Mouse (Mus musculus): ENCODE measurements around the gene Slc39a11. TPM values are rescaled to one million over a fixed set of nuclear protein-coding genes. Genes with fewer than 3 reads are reported as not detected.

Slc39a11 gene
- polyA plus RNA-seq, 1 experiment from 2014 or later: 18.3 TPM

DNA sequence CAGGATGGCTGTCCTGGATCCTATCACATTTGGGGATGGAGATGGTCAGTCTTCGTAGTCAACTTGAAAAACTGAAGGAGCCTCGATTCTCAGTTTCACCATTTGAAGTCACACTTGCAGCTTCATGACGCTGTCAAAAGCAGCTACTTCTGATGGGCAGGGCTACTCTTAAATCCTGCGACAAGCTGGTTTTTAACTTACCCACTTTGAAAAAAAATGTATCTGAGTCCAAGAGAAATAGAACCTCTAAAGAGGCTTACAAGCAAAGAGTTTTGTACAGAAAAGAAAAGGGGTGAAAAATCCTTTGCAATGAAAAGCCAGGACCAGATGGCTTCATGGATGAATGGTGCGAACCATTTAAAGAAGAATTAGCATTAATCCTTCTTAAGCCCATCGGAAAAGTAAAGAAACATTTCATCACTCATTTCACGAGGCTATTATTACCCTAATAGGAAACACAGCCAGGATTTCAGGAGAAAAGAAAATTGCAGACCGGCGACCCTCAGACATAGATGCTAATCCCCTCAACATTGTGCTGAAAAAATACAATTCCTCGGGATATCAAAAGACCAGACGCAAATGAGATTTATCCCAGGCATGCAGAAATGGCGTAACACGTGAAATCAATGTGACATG is 437.4 kb downstream of the Slc39a11 start:
- Histone ChIP-seq H3K4me2 (no peak overlapping the region), H3K9ac (no peak overlapping the region), H3K27ac (no peak overlapping the region), H3K4me1 (no peaks in the 10 kb centered on the region), H3K27me3 (replicated peaks) (no peaks in the 10 kb centered on the region), H3K36me3 (no peaks in the 10 kb centered on the region), H3K4me3 (no peak overlapping the region), H3K9me3 (replicated peaks) (no peaks in the 10 kb centered on the region)
- ATAC-seq: no peak
- 63% methylated on average over 13 of the region's 13 CpGs for WGBS (ENCODE audit: insufficient replicate concordance)

DNA sequence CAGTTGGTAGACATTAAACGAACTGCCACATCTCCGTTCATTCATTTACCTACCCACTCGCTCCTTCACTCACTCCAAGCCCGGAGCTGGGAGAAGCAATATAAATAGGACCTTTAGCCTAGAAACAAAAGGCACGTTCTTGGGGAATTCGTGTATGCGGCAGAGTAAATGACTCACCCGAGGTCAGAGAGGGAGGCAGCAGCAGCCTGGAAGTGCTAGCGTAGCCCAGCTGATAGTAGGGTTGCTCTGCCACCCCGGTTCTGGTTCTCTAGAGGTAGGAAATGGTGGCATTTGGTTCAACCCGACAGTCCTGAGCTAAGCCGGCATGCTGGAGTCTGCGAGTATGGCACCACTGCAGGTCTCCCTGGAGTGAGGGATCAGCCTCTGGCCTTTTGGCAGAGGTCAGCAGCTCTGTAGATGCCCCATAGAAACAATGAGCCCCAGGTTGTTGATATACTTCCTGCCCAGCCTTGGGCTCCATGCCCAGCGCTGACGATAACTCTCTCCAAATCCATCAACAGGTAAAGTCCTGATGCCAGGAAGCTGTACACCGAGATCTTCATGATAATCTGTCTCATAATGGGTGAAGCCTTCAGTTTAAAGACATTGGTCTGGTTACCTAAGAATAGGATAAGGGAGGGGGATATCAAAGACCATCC is 440.5 kb downstream of the Slc39a11 start:
- Histone ChIP-seq H3K4me3 (no peak overlapping the region), H3K4me2 (no peak overlapping the region), H3K36me3 (no peaks in the 10 kb centered on the region), H3K27ac (no peak overlapping the region), H3K9ac (no peak overlapping the region), H3K9me3 (replicated peaks) (no peaks in the 10 kb centered on the region), H3K4me1 (no peaks in the 10 kb centered on the region), H3K27me3 (replicated peaks) (no peaks in the 10 kb centered on the region)
- no peak for ATAC-seq
- WGBS (ENCODE audit: insufficient replicate concordance): 63% methylated on average over 16 of the region's 16 CpGs

GRCm38 (mm10) chr11:113208521-113209072 is 441.3 kb downstream of the Slc39a11 start:
- Histone ChIP-seq H3K9me3 (replicated peaks) (no peaks in the 10 kb centered on the region), H3K27me3 (replicated peaks) (no peaks in the 10 kb centered on the region), H3K27ac (no peak overlapping the region), H3K9ac (no peak overlapping the region), H3K36me3 (no peaks in the 10 kb centered on the region), H3K4me2 (no peak overlapping the region; the same call in 1 of the 2 replicates), H3K4me1 (no peaks in the 10 kb centered on the region), H3K4me3 (no peak overlapping the region)
- no peak for ATAC-seq
- WGBS (ENCODE audit: insufficient replicate concordance): 51% methylated on average over 18 of the region's 18 CpGs

DNA sequence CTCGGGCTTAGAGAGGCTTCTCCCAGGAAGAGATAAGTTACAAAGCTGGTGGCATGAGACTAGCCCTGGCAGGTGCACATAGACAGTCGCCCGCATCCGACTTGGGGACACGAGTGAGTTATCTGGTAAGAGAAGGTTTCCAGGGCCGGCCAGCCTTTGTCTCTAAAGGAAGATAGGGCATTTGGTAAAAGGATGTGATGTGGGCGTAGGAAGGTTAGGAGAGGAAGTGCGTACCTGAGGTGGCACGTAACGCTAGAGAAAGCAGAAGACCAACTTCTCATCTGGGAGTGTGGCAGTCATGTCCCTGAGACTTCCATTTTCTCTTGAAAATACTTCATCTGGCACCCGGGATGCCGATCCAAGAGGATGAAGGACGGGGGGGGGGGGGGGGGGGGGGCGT is 441.9 kb downstream of the Slc39a11 start:
- no peak for ATAC-seq
- 67% methylated on average over 12 of the region's 14 CpGs for WGBS (ENCODE audit: insufficient replicate concordance)
- no peak overlapping the region for H3K4me2 ChIP-seq
- no peaks in the 10 kb centered on the region for H3K27me3 ChIP-seq (replicated peaks)
- no peak overlapping the region for H3K9ac ChIP-seq
- no peaks in the 10 kb centered on the region for H3K36me3 ChIP-seq
- no peaks in the 10 kb centered on the region for H3K9me3 ChIP-seq (replicated peaks)
- no peak overlapping the region for H3K27ac ChIP-seq
- no peaks in the 10 kb centered on the region for H3K4me1 ChIP-seq
- H3K4me3 ChIP-seq: no peak overlapping the region

DNA sequence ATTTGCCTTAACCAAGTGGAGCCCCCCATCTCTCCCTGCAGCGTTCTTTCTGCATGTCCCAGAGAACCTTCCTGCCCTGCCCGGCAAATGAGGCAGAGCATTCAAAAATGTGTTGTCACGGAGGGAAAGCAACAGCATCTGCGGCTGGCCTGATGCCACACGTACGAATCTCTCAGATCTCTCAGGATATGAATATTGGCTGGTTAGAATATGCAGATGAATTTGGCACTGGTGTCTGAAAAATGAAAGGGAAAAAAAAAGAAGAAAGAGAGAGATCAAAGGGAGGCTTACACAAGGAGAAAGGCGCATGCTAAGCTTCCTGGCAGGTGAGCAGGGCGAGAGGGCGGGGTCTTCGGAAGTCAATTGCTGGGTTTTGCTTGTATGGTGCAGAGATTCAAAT is 443.8 kb downstream of the Slc39a11 start:
- 60% methylated on average over 10 of the region's 10 CpGs for WGBS (ENCODE audit: insufficient replicate concordance)
- no peak overlapping the region for H3K27ac ChIP-seq
- ATAC-seq: no peak

DNA sequence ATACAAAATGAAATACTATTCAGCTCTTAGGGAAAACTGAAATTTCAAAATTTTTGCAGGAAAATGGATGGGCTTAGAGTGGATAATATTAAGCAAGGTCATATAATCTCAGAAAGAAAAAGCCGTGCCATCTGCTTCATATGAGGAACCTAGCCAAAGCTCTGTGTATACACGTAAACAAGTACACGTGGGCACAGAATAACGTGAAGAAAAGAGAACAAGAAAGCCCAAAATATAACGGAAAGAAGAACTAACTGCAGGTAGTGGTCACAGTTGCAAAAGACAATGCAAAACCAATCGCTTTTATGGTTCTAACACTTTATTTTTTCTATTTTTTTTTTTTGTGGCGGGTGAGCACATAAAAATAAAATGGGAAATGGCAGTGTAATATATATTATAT is 446.9 kb downstream of the Slc39a11 start:
- H3K36me3 ChIP-seq: no peaks in the 10 kb centered on the region
- H3K9me3 ChIP-seq (replicated peaks): no peaks in the 10 kb centered on the region
- H3K27me3 ChIP-seq (replicated peaks): peaks cover 43% of the 10 kb centered on the region
- H3K4me2 ChIP-seq: no peak overlapping the region
- no peak for ATAC-seq
- no peak overlapping the region for H3K4me3 ChIP-seq
- H3K9ac ChIP-seq: no peak overlapping the region
- no peak overlapping the region for H3K27ac ChIP-seq
- 0 out of 2 replicates have a peak, but pooled peaks cover 7% of the 10 kb centered on the region for H3K4me1 ChIP-seq
- WGBS (ENCODE audit: insufficient replicate concordance): 57% methylated on average over 7 of the region's 7 CpGs

More for the DNA sequence above, 443.8 kb downstream of the Slc39a11 start:
- H3K4me1 ChIP-seq: 0 out of 2 replicates have a peak, but pooled peaks cover 2% of the 10 kb centered on the region
- H3K36me3 ChIP-seq: no peaks in the 10 kb centered on the region
- peaks cover 16% of the 10 kb centered on the region for H3K27me3 ChIP-seq (replicated peaks)
- H3K9ac ChIP-seq: no peak overlapping the region
- no peaks in the 10 kb centered on the region for H3K9me3 ChIP-seq (replicated peaks)
- H3K4me2 ChIP-seq: no peak overlapping the region
- H3K4me3 ChIP-seq: no peak overlapping the region

GRCm38 (mm10) chr11:113201470-113201997 is 448.3 kb downstream of the Slc39a11 start:
- peak overlapping the region; percentile 55 for H3K9ac ChIP-seq
- no peaks in the 10 kb centered on the region for H3K9me3 ChIP-seq (replicated peaks)
- no peaks in the 10 kb centered on the region for H3K36me3 ChIP-seq
- H3K4me2 ChIP-seq: peak overlapping the region; percentile 76
- H3K27me3 ChIP-seq (replicated peaks): peaks cover 48% of the 10 kb centered on the region
- H3K4me3 ChIP-seq: peak overlapping the region; percentile 53
- under 1% methylated on average over 42 of the region's 42 CpGs for WGBS (ENCODE audit: insufficient replicate concordance)
- no peak overlapping the region for H3K27ac ChIP-seq
- ATAC-seq: peak; percentile 59
- 0 out of 2 replicates have a peak, but pooled peaks cover 7% of the 10 kb centered on the region for H3K4me1 ChIP-seq

DNA sequence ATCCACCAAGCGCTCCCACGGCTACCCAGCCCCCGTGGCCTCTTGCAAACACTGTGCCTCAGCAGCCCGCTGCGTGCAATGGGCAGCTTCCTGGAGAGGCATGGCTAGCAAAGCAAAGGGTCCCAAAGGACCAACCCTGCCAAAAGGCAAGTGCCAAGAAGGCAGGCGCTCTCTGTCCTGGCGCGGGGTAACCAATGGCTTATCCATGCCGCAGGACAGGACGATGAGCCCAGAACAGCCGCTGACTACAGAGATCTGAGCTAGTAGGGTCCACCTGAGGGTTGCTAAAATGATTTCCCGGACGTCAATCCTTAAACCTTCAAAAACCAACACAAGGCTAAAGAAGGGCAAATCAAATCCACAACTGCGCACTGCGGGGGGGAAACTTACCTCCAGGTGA is 449.0 kb downstream of the Slc39a11 start:
- ATAC-seq: no peak
- peak overlapping the region; percentile 76 for H3K4me2 ChIP-seq
- 13% methylated on average over 15 of the region's 15 CpGs for WGBS (ENCODE audit: insufficient replicate concordance)

GRCm38 (mm10) chr11:113198586-113198985 is 451.3 kb downstream of the Slc39a11 start:
- ATAC-seq: no peak
- no peak overlapping the region for H3K27ac ChIP-seq
- no peak overlapping the region for H3K9ac ChIP-seq
- H3K4me2 ChIP-seq: no peak overlapping the region
- 68% methylated on average over 15 of the region's 15 CpGs for WGBS (ENCODE audit: insufficient replicate concordance)
- H3K9me3 ChIP-seq (replicated peaks): no peaks in the 10 kb centered on the region
- 0 out of 2 replicates have a peak, but pooled peaks cover 7% of the 10 kb centered on the region for H3K4me1 ChIP-seq
- H3K36me3 ChIP-seq: no peaks in the 10 kb centered on the region
- peaks cover 48% of the 10 kb centered on the region for H3K27me3 ChIP-seq (replicated peaks)
- no peak overlapping the region for H3K4me3 ChIP-seq

More for the DNA sequence above, 449.0 kb downstream of the Slc39a11 start:
- no peaks in the 10 kb centered on the region for H3K36me3 ChIP-seq
- H3K9me3 ChIP-seq (replicated peaks): no peaks in the 10 kb centered on the region
- H3K4me1 ChIP-seq: 0 out of 2 replicates have a peak, but pooled peaks cover 7% of the 10 kb centered on the region
- H3K4me3 ChIP-seq: peak overlapping the region; percentile 53
- H3K27ac ChIP-seq: no peak overlapping the region
- peak overlapping the region; percentile 55; the same call in 1 of the 2 replicates for H3K9ac ChIP-seq
- H3K27me3 ChIP-seq (replicated peaks): peaks cover 48% of the 10 kb centered on the region

DNA sequence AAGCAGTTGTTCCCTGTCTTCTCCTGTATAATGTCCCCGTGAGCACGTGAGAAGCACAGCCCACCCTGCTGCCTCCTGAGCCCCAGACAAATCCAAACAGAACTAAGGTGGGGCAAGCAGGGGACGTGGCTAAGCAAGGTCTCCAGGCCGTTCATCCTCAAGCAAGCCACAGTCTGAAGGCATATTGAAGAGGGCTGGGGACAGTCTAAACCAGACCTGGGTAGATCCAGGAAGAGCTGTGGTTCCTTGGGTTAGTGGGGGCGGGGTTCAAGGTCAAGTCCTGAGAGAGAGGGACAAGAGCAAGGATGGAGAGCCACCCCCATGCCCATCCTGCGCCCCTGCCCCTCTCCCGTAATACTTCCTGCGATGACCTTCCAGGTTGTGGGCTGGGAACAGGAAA is 452.3 kb downstream of the Slc39a11 start:
- ATAC-seq: no peak
- H3K4me3 ChIP-seq: no peak overlapping the region
- no peak overlapping the region for H3K27ac ChIP-seq
- no peaks in the 10 kb centered on the region for H3K9me3 ChIP-seq (replicated peaks)
- 0 out of 2 replicates have a peak, but pooled peaks cover 7% of the 10 kb centered on the region for H3K4me1 ChIP-seq
- no peak overlapping the region for H3K4me2 ChIP-seq
- WGBS (ENCODE audit: insufficient replicate concordance): 46% methylated on average over 8 of the region's 8 CpGs
- H3K27me3 ChIP-seq (replicated peaks): peaks cover 50% of the 10 kb centered on the region
- H3K36me3 ChIP-seq: no peaks in the 10 kb centered on the region
- H3K9ac ChIP-seq: no peak overlapping the region

DNA sequence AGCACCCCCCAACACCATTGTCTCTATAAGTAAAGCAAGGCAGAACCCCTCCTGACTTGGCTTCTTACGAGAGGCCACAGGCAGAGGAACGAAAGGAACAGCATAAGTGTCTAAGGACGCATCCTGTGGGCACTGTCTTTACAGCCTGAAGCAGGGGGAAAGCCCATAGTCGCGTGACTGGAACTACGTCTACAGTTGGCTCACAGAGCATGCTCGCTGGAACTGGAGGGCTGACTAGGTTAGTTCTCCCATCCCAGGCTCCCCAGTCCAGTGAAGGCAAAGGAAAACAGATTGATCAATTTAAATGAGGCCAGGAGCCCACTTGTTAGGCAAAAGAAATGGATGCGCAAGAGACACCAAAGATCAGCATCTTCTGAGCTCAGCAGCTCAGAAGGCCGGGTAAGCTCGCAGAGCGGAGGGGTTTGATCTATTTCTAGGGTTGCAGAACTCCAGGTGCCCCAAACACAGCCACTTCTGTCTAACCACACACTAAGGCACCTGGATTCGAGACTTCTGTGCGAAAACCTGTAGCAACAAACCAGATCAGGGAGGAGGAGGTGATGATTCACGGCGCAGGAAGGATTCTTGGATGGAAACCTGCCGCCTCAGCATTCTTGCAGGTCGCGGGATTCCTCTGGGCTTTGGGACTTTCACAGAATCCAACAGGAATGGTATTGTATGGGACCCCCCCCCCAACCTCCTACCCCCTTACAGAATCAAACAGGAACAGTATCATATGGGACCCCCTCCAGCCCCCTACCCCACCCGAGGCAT is 453.5 kb downstream of the Slc39a11 start:
- peaks cover 46% of the 10 kb centered on the region for H3K27me3 ChIP-seq (replicated peaks)
- H3K4me1 ChIP-seq: 0 out of 2 replicates have a peak, but pooled peaks cover 7% of the 10 kb centered on the region
- no peak overlapping the region for H3K4me2 ChIP-seq
- H3K36me3 ChIP-seq: no peaks in the 10 kb centered on the region
- no peaks in the 10 kb centered on the region for H3K9me3 ChIP-seq (replicated peaks)
- H3K27ac ChIP-seq: no peak overlapping the region
- H3K4me3 ChIP-seq: no peak overlapping the region
- ATAC-seq: no peak
- 71% methylated on average over 19 of the region's 19 CpGs for WGBS (ENCODE audit: insufficient replicate concordance)
- no peak overlapping the region for H3K9ac ChIP-seq

Measured in liver, embryonic 12.5 days (tissue).